Mouse (Mus musculus) spleen, postnatal 0 days (tissue): ENCODE measurements around the gene Med8. TPM values are rescaled to one million over a fixed set of nuclear protein-coding genes. Genes with fewer than 3 reads are reported as not detected.

ENCODE experiments used
- polyA plus RNA-seq: library from polyadenylated mRNA; unstranded; fragments of >200 nt; fragmentation: Nextera tagmentation; extraction: Ambion mirVana; gene quantifications from 2 replicates; pipeline ENCODE4 v1.2.1, GENCODE M21; 2015

Med8 gene
- 82.2 and 89.1 TPM in 2 replicates for polyA plus RNA-seq

GRCm38 (mm10) chr4:118409142-118409900, at the start of gene Med8, which contains the start of gene Szt2:
Med8 (plus strand) TSS chr4:118409337.
Szt2 (minus strand) TSS chr4:118409273.

GRCm38 (mm10) chr4:118427768-118428451, 18.8 kb downstream of the Med8 start, which contains the start of gene Elovl1:
Elovl1 (plus strand) TSS chr4:118428093.

GRCm38 (mm10) chr4:118436820-118437603, 27.9 kb downstream of the Med8 start, which contains the start of gene Cdc20:
Cdc20 (minus strand) TSS chr4:118437352.

GRCm38 (mm10) chr4:118457345-118457975, 48.3 kb downstream of the Med8 start, which contains the start of gene Mpl:
Mpl (minus strand) TSS chr4:118457513.

Other genes with a start within 250 kb of the Med8 start
- 13.0 and 16.0 TPM in 2 replicates for gene Kdm4a, start 229.3 kb upstream of the Med8 start, polyA plus RNA-seq
- 4.8 and 5.9 TPM in 2 replicates for gene Ptprf, start 117.9 kb upstream of the Med8 start, polyA plus RNA-seq
- gene Szt2, start 64 bp upstream of the Med8 start, polyA plus RNA-seq = 4.8 and 4.9 TPM in 2 replicates
- 73.7 and 73.8 TPM in 2 replicates for gene Elovl1, start 18.8 kb downstream of the Med8 start, polyA plus RNA-seq
- 154 and 163 TPM in 2 replicates for gene Cdc20, start 28.0 kb downstream of the Med8 start, polyA plus RNA-seq
- 5.3 and 6.5 TPM in 2 replicates for gene Mpl, start 48.2 kb downstream of the Med8 start, polyA plus RNA-seq
- gene Tie1, start 80.7 kb downstream of the Med8 start, polyA plus RNA-seq = 15.2 and 16.1 TPM in 2 replicates
- 0.29 and 0.38 TPM in 2 replicates for gene 2610528J11Rik, start 117.7 kb downstream of the Med8 start, polyA plus RNA-seq
- 0.24 and 0.28 TPM in 2 replicates for gene Tmem125, start 134.7 kb downstream of the Med8 start, polyA plus RNA-seq
- 0.42 and 0.49 TPM in 2 replicates for gene Cfap57, start 211.4 kb downstream of the Med8 start, polyA plus RNA-seq
- gene Ebna1bp2, start 211.5 kb downstream of the Med8 start, polyA plus RNA-seq = 111 and 115 TPM in 2 replicates
- not detected in 2 replicates for gene Olfr62, start 249.6 kb downstream of the Med8 start, polyA plus RNA-seq